ENCODE assay signal across 7 mouse cellular contexts in the genomic region with DNA sequence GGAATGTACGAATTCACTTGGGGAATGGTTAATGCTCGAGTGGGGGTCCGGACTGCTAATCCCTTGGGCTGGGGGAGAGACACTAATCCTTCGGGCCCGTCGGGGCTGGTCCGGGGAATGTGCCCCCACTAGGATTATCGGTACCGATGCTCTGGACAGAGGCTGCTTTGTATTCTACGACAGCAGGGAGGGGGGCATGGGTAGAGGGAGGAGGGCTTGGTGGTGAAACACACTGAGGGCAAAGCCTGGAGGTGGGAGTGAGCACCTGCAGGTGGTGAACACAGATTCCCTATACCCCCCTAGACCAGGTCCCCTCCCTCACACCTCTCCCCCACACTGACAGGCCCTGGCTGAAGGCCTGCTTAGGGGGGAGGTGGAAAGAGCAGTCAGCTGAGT. TPM values are rescaled to one million over a fixed set of nuclear protein-coding genes. Genes with fewer than 3 reads are reported as not detected.
DNase-seq lines count a peak whose midpoint lies in the region; ATAC-seq and TF ChIP-seq lines count a peak whose summit lies in the region.

No protein-coding gene starts in this region.

- H3K27me3 ChIP-seq in forebrain, embryonic 11.5 days (ENCODE audit: control insufficient read depth, insufficient read depth, low read length) = peaks cover 2% of the 10 kb centered on the region; the same call in 1 of the 2 replicates
- no peaks in the 10 kb centered on the region for H3K27me3 ChIP-seq in limb, embryonic 11.5 days (ENCODE audit: control insufficient read depth, insufficient read depth, low read length)

- 1% methylated on average over 10 of the region's 10 CpGs for WGBS in forebrain, embryonic 11.5 days
- WGBS in limb, embryonic 11.5 days = 1% methylated on average over 10 of the region's 10 CpGs
- 12% methylated on average over 10 of the region's 10 CpGs for WGBS in olfactory bulb, adult 2 months

- H3K4me1 ChIP-seq in forebrain, embryonic 11.5 days (replicated peaks; ENCODE audit: control insufficient read depth, insufficient read depth, low read length) = peaks cover 38% of the 10 kb centered on the region
- peaks cover 42% of the 10 kb centered on the region for H3K4me1 ChIP-seq in limb, embryonic 11.5 days (ENCODE audit: control insufficient read depth, insufficient read depth, low read length)
- H3K4me1 ChIP-seq in olfactory bulb, adult 2 months (ENCODE audit: control insufficient read depth, insufficient read depth, low read length) = peaks cover 42% of the 10 kb centered on the region

- no peak overlapping the region for H3K27ac ChIP-seq in forebrain, embryonic 11.5 days (ENCODE audit: low read depth, low read length)
- H3K27ac ChIP-seq in limb, embryonic 11.5 days (replicated peaks; ENCODE audit: low read depth, low read length) = no peak overlapping the region
- H3K27ac ChIP-seq in olfactory bulb, adult 2 months (ENCODE audit: insufficient read depth, low read depth, low read length) = no peak overlapping the region

- TF ChIP-seq CTCF in olfactory bulb, adult 2 months (IDR thresholded peaks at IDR 0.05; ENCODE audit: insufficient read depth, low read depth, low read length) = no peak

- H3K4me2 ChIP-seq in forebrain, embryonic 11.5 days (ENCODE audit: low read depth, low read length, severe bottlenecking) = peak overlapping the region; percentile 77
- H3K4me2 ChIP-seq in limb, embryonic 11.5 days (ENCODE audit: low read depth, severe bottlenecking) = peak overlapping the region; percentile 87

- peak; percentile 31 for DNase-seq in ovary, adult 18-20 months (ENCODE audit: low spot score)
- DNase-seq in ovary, postnatal 14 days (ENCODE audit: low spot score) = no peak
- peak; percentile 63 for DNase-seq in forebrain, embryonic 11.5 days (ENCODE audit: low spot score)
- DNase-seq in limb, embryonic 11.5 days (ENCODE audit: low spot score) = peak; percentile 58
- no peak for DNase-seq in layer of hippocampus, adult 9-10 months (ENCODE audit: low spot score)
- no peak for DNase-seq in adrenal gland, adult 8-10 months

- ATAC-seq in forebrain, embryonic 11.5 days (replicated peaks; ENCODE audit: low FRiP score) = no peak
- peak; percentile 14; the same call in 1 of the 2 replicates for ATAC-seq in limb, embryonic 11.5 days (ENCODE audit: insufficient number of reproducible peaks, low FRiP score, low TSS enrichment, low read depth)

- TF ChIP-seq POLR2A in olfactory bulb, adult 2 months (IDR thresholded peaks at IDR 0.05; ENCODE audit: insufficient read depth, low read depth, low read length) = no peak

- H3K4me3 ChIP-seq in forebrain, embryonic 11.5 days (ENCODE audit: low read depth, low read length) = peak overlapping the region; percentile 60
- H3K4me3 ChIP-seq in limb, embryonic 11.5 days (ENCODE audit: low read depth, low read length) = peak overlapping the region; percentile 52
- H3K4me3 ChIP-seq in olfactory bulb, adult 2 months (ENCODE audit: insufficient read depth, low read depth, low read length) = peak overlapping the region; percentile 79

- no peaks in the 10 kb centered on the region for H3K9me3 ChIP-seq in forebrain, embryonic 11.5 days (ENCODE audit: control insufficient read depth, low read length)
- no peaks in the 10 kb centered on the region for H3K9me3 ChIP-seq in limb, embryonic 11.5 days (ENCODE audit: control insufficient read depth, low read length)

- H3K36me3 ChIP-seq in forebrain, embryonic 11.5 days (ENCODE audit: control insufficient read depth, insufficient read depth, low read length) = no peaks in the 10 kb centered on the region; the same call in 1 of the 2 replicates
- peaks cover 8% of the 10 kb centered on the region; the same call in 1 of the 2 replicates for H3K36me3 ChIP-seq in limb, embryonic 11.5 days (ENCODE audit: control insufficient read depth, insufficient read depth, low read length)

- H3K9ac ChIP-seq in forebrain, embryonic 11.5 days (ENCODE audit: low read length) = peak overlapping the region; percentile 64; the same call in 1 of the 2 replicates
- no peak overlapping the region for H3K9ac ChIP-seq in limb, embryonic 11.5 days (ENCODE audit: low read length)

RNA-seq across cellular contexts. Expression of a gene that starts 2.4 kb away (rescaled TPM):
- 28.4 and 28.7 TPM in 2 replicates for polyA plus RNA-seq in forebrain, embryonic 11.5 days (2014; fragmentation: Nextera tagmentation; extraction: Ambion mirVana)
- 26.9 and 28.0 TPM in 2 replicates for polyA plus RNA-seq in limb, embryonic 11.5 days (2014; fragmentation: Nextera tagmentation; extraction: Ambion mirVana)
- polyA plus RNA-seq in olfactory bulb, adult 2 months (2012; ENCODE audit: insufficient read depth, insufficient read length, low replicate concordance, missing spikeins) = not detected in 2 replicates
- 10 to 100 TPM; 53.0 to 84.3 (median 65.6) TPM for total RNA-seq in adrenal gland, adult 8-10 months (2022)

RNA-seq across cellular contexts. Expression of a gene that starts 2.7 kb away (rescaled TPM):
- polyA plus RNA-seq in forebrain, embryonic 11.5 days (2014; fragmentation: Nextera tagmentation; extraction: Ambion mirVana) = 47.5 and 53.9 TPM in 2 replicates
- 48.6 and 49.2 TPM in 2 replicates for polyA plus RNA-seq in limb, embryonic 11.5 days (2014; fragmentation: Nextera tagmentation; extraction: Ambion mirVana)
- polyA plus RNA-seq in olfactory bulb, adult 2 months (2012; ENCODE audit: insufficient read depth, insufficient read length, low replicate concordance, missing spikeins) = not detected in 2 replicates
- 10 to 100 TPM; 43.2 to 66.8 (median 56.2) TPM for total RNA-seq in adrenal gland, adult 8-10 months (2022)

RNA-seq across cellular contexts. Expression of a gene that starts 12.8 kb away (rescaled TPM):
- not detected in 2 replicates for polyA plus RNA-seq in forebrain, embryonic 11.5 days (2014; fragmentation: Nextera tagmentation; extraction: Ambion mirVana)
- 0.33 and 0.40 TPM in 2 replicates for polyA plus RNA-seq in limb, embryonic 11.5 days (2014; fragmentation: Nextera tagmentation; extraction: Ambion mirVana)
- polyA plus RNA-seq in olfactory bulb, adult 2 months (2012; ENCODE audit: insufficient read depth, insufficient read length, low replicate concordance, missing spikeins) = not detected in 2 replicates
- total RNA-seq in adrenal gland, adult 8-10 months (2022) = under 1 TPM in 3 of 4 experiments, not detected in 1; 0.30 to 0.59 (median 0.55) TPM

RNA-seq across cellular contexts. Expression of a gene that starts 19.1 kb away (rescaled TPM):
- polyA plus RNA-seq in forebrain, embryonic 11.5 days (2014; fragmentation: Nextera tagmentation; extraction: Ambion mirVana) = 104 and 116 TPM in 2 replicates
- 89.6 and 95.1 TPM in 2 replicates for polyA plus RNA-seq in limb, embryonic 11.5 days (2014; fragmentation: Nextera tagmentation; extraction: Ambion mirVana)
- polyA plus RNA-seq in olfactory bulb, adult 2 months (2012; ENCODE audit: insufficient read depth, insufficient read length, low replicate concordance, missing spikeins) = not detected in 2 replicates
- total RNA-seq in adrenal gland, adult 8-10 months (2022) = 100 to 1,000 TPM in 2 of 4 experiments, 10 to 100 TPM in 2; 96.8 to 117 (median 102) TPM

RNA-seq across cellular contexts. Expression of a gene that starts 21.6 kb away (rescaled TPM):
- polyA plus RNA-seq in forebrain, embryonic 11.5 days (2014; fragmentation: Nextera tagmentation; extraction: Ambion mirVana) = 30.2 and 31.8 TPM in 2 replicates
- 25.4 and 27.1 TPM in 2 replicates for polyA plus RNA-seq in limb, embryonic 11.5 days (2014; fragmentation: Nextera tagmentation; extraction: Ambion mirVana)
- polyA plus RNA-seq in olfactory bulb, adult 2 months (2012; ENCODE audit: insufficient read depth, insufficient read length, low replicate concordance, missing spikeins) = not detected in 2 replicates
- 10 to 100 TPM; 17.0 to 19.6 (median 17.7) TPM for total RNA-seq in adrenal gland, adult 8-10 months (2022)

Comparison
In these comparisons a context has a peak if more than half of its experiments do, and no peak if none do; other contexts are left out.
1. DNase-seq: peak in ovary, adult 18-20 months (single experiment), forebrain, embryonic 11.5 days (single experiment) and limb, embryonic 11.5 days (single experiment); none in ovary, postnatal 14 days (single experiment), layer of hippocampus, adult 9-10 months (single experiment) and adrenal gland, adult 8-10 months (single experiment).
2. Peak in every context shown above with its lines, with median percentiles within 50 percentile points of each other: H3K4me3 ChIP-seq.